Comparison of ENCODE assay signal across 8 mouse cellular contexts in genomic region chrX:106171106-106171852, GRCm38 (mm10). TPM values are rescaled to one million over a fixed set of nuclear protein-coding genes. Genes with fewer than 3 reads are reported as not detected.
A peak's percentile ranks its signal among the peaks of the same experiment; 100 is the strongest.
DNase-seq lines count a peak whose midpoint lies in the region; ATAC-seq and TF ChIP-seq lines count a peak whose summit lies in the region.

No protein-coding gene starts in this region.

- peak; percentile 97 for ATAC-seq in frontal cortex, adult (ENCODE audit: low TSS enrichment)
- ATAC-seq in lung, embryonic 16.5 days (ENCODE audit: low read depth): peak; percentile 89

- WGBS in hindbrain, embryonic 10.5 days: 29% methylated on average over 18 of the region's 18 CpGs
- WGBS in lung, embryonic 16.5 days: 24% methylated on average over 18 of the region's 18 CpGs

- peak; percentile 58 to 91 (median 67) for TF ChIP-seq CTCF in MEL (IDR thresholded peaks at IDR 0.05 in 2 of 3, conservative IDR thresholded peaks at IDR 0.05 in 1 of 3; ENCODE audit: control insufficient read depth in 1 of 3, insufficient read depth in 1 of 3, low read depth in 2 of 3, low read length in 3 of 3, poor library complexity in 1 of 3, severe bottlenecking in 1 of 3)

- peak overlapping the region; percentile 63 to 87 for H3K4me3 ChIP-seq in MEL (ENCODE audit: control insufficient read depth in 1 of 2, insufficient read depth in 1 of 2, low read depth in 2 of 2, low read length in 2 of 2)
- H3K4me3 ChIP-seq in hindbrain, embryonic 10.5 days: peak overlapping the region; percentile 39
- peak overlapping the region; percentile 39 for H3K4me3 ChIP-seq in lung, embryonic 16.5 days (ENCODE audit: low read length)

- H3K9ac ChIP-seq in MEL (ENCODE audit: control insufficient read depth, low read depth, low read length, poor library complexity, severe bottlenecking): peak overlapping the region; percentile 75
- peak overlapping the region; percentile 47; the same call in 1 of the 2 replicates for H3K9ac ChIP-seq in lung, embryonic 16.5 days (ENCODE audit: low read length)

- DNase-seq in MEL (ENCODE audit: low read depth, low spot score): peak; percentile 89
- peak; percentile 58 for DNase-seq in cerebellum, adult 8-10 months
- DNase-seq in hindbrain, embryonic 10.5 days (ENCODE audit: low spot score): peak; percentile 73
- peak; percentile 60 for DNase-seq in layer of hippocampus, adult 9-11 months
- peak; percentile 59 for DNase-seq in ovary, postnatal 14 days (ENCODE audit: low spot score)
- DNase-seq in thymus, postnatal 10 days (ENCODE audit: low spot score in 2 of 2): peak; percentile 59 to 74

- no peaks in the 10 kb centered on the region for H3K79me2 ChIP-seq in MEL (ENCODE audit: control insufficient read depth, insufficient read depth, low read length, poor library complexity)

- no peaks in the 10 kb centered on the region for H3K9me3 ChIP-seq in MEL (replicated peaks; ENCODE audit: insufficient read depth, low read length)
- no peaks in the 10 kb centered on the region for H3K9me3 ChIP-seq in hindbrain, embryonic 10.5 days
- no peaks in the 10 kb centered on the region for H3K9me3 ChIP-seq in lung, embryonic 16.5 days (ENCODE audit: control insufficient read depth, low read length)

- no peak for TF ChIP-seq EP300 in MEL (IDR thresholded peaks at IDR 0.05; ENCODE audit: low read depth in 1 of 2, low read length in 2 of 2)

- H3K27me3 ChIP-seq in MEL (ENCODE audit: control insufficient read depth in 1 of 2, insufficient read depth in 2 of 2, low read length in 2 of 2): no peaks in the 10 kb centered on the region
- H3K27me3 ChIP-seq in hindbrain, embryonic 10.5 days (ENCODE audit: insufficient read depth, poor library complexity, severe bottlenecking): no peaks in the 10 kb centered on the region
- H3K27me3 ChIP-seq in lung, embryonic 16.5 days (ENCODE audit: control insufficient read depth, insufficient read depth, low read depth, low read length): no peaks in the 10 kb centered on the region

- no peaks in the 10 kb centered on the region; a peak in 1 of 4 replicates for H3K4me1 ChIP-seq in MEL (ENCODE audit: control insufficient read depth in 1 of 2, insufficient read depth in 2 of 2, low read length in 2 of 2)
- no peaks in the 10 kb centered on the region for H3K4me1 ChIP-seq in hindbrain, embryonic 10.5 days (replicated peaks)
- no peaks in the 10 kb centered on the region for H3K4me1 ChIP-seq in lung, embryonic 16.5 days (replicated peaks; ENCODE audit: control insufficient read depth, insufficient read depth, low read length)

- no peak for TF ChIP-seq POLR2A in MEL (IDR thresholded peaks at IDR 0.05; ENCODE audit: control insufficient read depth in 1 of 2, insufficient read depth in 1 of 2, low read depth in 1 of 2, low read length in 2 of 2, poor library complexity in 1 of 2)

- H3K36me3 ChIP-seq in MEL (ENCODE audit: control insufficient read depth in 1 of 2, insufficient read depth in 2 of 2, low read length in 2 of 2): no peaks in the 10 kb centered on the region
- no peaks in the 10 kb centered on the region for H3K36me3 ChIP-seq in hindbrain, embryonic 10.5 days
- no peaks in the 10 kb centered on the region for H3K36me3 ChIP-seq in lung, embryonic 16.5 days (ENCODE audit: control insufficient read depth, insufficient read depth, low read length)

- H3K4me2 ChIP-seq in lung, embryonic 16.5 days (ENCODE audit: low read depth, low read length): peak overlapping the region; percentile 49

- peak overlapping the region; percentile 68 for H3K27ac ChIP-seq in MEL (ENCODE audit: control insufficient read depth, low read depth, low read length)
- peak overlapping the region; percentile 50; the same call in 1 of the 2 replicates for H3K27ac ChIP-seq in hindbrain, embryonic 10.5 days
- no peak overlapping the region for H3K27ac ChIP-seq in lung, embryonic 16.5 days (ENCODE audit: low read length)

- peak; percentile 97 for TF ChIP-seq RAD21 in MEL (IDR thresholded peaks at IDR 0.05; ENCODE audit: low read depth, low read length)

TF ChIP-seq in MEL, 35 proteins besides CTCF, POLR2A, EP300 and RAD21:
- TF ChIP-seq GATA1 (IDR thresholded peaks at IDR 0.05; ENCODE audit: low read depth, low read length) (peak; percentile 49; the same call in 1 of the 2 replicates), MXI1 (IDR thresholded peaks at IDR 0.05; ENCODE audit: low read depth, low read length) (no peak), MAX (IDR thresholded peaks at IDR 0.05; ENCODE audit: low read length) (peak; percentile 40; the same call in 1 of the 2 replicates), GABPA (IDR thresholded peaks at IDR 0.05; ENCODE audit: low read depth, low read length) (no peak), NRF1 (IDR thresholded peaks at IDR 0.05; ENCODE audit: insufficient read depth, low read depth, low read length, poor library complexity, severe bottlenecking) (no peak), SMC3 (IDR thresholded peaks at IDR 0.05; ENCODE audit: low read depth, low read length) (peak; percentile 85), HCFC1 (IDR thresholded peaks at IDR 0.05; ENCODE audit: low read depth, low read length) (0 out of 2 replicates have a peak, but pooled peaks have one; percentile 17), TAL1 (IDR thresholded peaks at IDR 0.05; ENCODE audit: low read length) (no peak), ZNF384 (IDR thresholded peaks at IDR 0.05; ENCODE audit: low read depth, low read length) (peak; percentile 49), MYB (IDR thresholded peaks at IDR 0.05; ENCODE audit: low read depth, low read length) (no peak), SIN3A (IDR thresholded peaks at IDR 0.05; ENCODE audit: low read length) (0 out of 2 replicates have a peak, but pooled peaks have one; percentile 21), ZC3H11A (IDR thresholded peaks at IDR 0.05; ENCODE audit: low read depth, low read length) (peak; percentile 85), CHD2 (IDR thresholded peaks at IDR 0.05; ENCODE audit: low read length) (no peak)
TF ChIP-seq in MEL: peak in this region for 7.

RNA-seq across cellular contexts. Expression of gene Pgk1, which starts 15.6 kb away (rescaled TPM):
- total RNA-seq in MEL (2012; rRNA removed): 528 and 991 TPM in 2 replicates
- polyA plus RNA-seq in MEL (2012; ENCODE audit: insufficient read depth in 1 of 2, insufficient read length in 2 of 2, low read depth in 1 of 2, low replicate concordance in 2 of 2, missing spikeins in 1 of 2): 100 to 1,000 TPM; 285 to 890 TPM
- polyA plus RNA-seq in hindbrain, embryonic 10.5 days (2016; fragmentation: Nextera tagmentation; extraction: Ambion mirVana): 461 and 603 TPM in 2 replicates
- 257 and 269 TPM in 2 replicates for polyA plus RNA-seq in lung, embryonic 16.5 days (2015; fragmentation: Nextera tagmentation; extraction: Ambion mirVana)

RNA-seq across cellular contexts. Expression of gene Tlr13, which starts 28.3 kb away (rescaled TPM):
- not detected in 2 replicates for total RNA-seq in MEL (2012; rRNA removed)
- not detected for polyA plus RNA-seq in MEL (2012; ENCODE audit: insufficient read depth in 1 of 2, insufficient read length in 2 of 2, low read depth in 1 of 2, low replicate concordance in 2 of 2, missing spikeins in 1 of 2)
- 0.26 and 0.27 TPM in 2 replicates for polyA plus RNA-seq in hindbrain, embryonic 10.5 days (2016; fragmentation: Nextera tagmentation; extraction: Ambion mirVana)
- 1.2 and 1.4 TPM in 2 replicates for polyA plus RNA-seq in lung, embryonic 16.5 days (2015; fragmentation: Nextera tagmentation; extraction: Ambion mirVana)

RNA-seq across cellular contexts. Expression of gene Taf9b, which starts 49.7 kb away (rescaled TPM):
- total RNA-seq in MEL (2012; rRNA removed): 1.7 and 2.5 TPM in 2 replicates
- 1 to 10 TPM in 1 of 2 experiments, not detected in 1; 1.9 TPM for polyA plus RNA-seq in MEL (2012; ENCODE audit: insufficient read depth in 1 of 2, insufficient read length in 2 of 2, low read depth in 1 of 2, low replicate concordance in 2 of 2, missing spikeins in 1 of 2)
- 9.3 and 10.9 TPM in 2 replicates for polyA plus RNA-seq in hindbrain, embryonic 10.5 days (2016; fragmentation: Nextera tagmentation; extraction: Ambion mirVana)
- polyA plus RNA-seq in lung, embryonic 16.5 days (2015; fragmentation: Nextera tagmentation; extraction: Ambion mirVana): 13.3 and 14.7 TPM in 2 replicates
